Mouse (Mus musculus) heart, embryonic 14.5 days (tissue): ENCODE results near the gene Tmem54. TPM values are rescaled to one million over a fixed set of nuclear protein-coding genes. Genes with fewer than 3 reads are reported as not detected.

Source experiments
- ATAC-seq: fragments of 200-750 bp; cut with Nextera tagmentation; 2 replicates; pipeline ENCODE4 v1.8.0; 2017; ENCODE audit warnings: low read depth, moderate TSS enrichment; ENCODE audit not compliant: insufficient number of reproducible peaks, insufficient read depth, low FRiP score
- H3K27ac ChIP-seq, 2 experiments: fragments of 200-500 bp in 1 of 2; fragments of 300-500 bp in 1 of 2; sonication (generic) in 1 of 2; replicated peaks in 1 of 2; 2 replicates each; pipeline ENCODE4 v1.5.1; 2012 to 2014; ENCODE audit warnings: low read depth in 2 of 2, low read length in 2 of 2, control low read depth in 1 of 2, mild to moderate bottlenecking in 1 of 2, mixed read lengths in 1 of 2; ENCODE audit not compliant: control insufficient read depth in 1 of 2, insufficient read depth in 1 of 2
- H3K27me3 ChIP-seq: fragments of 300-500 bp; sonication (generic); 2 replicates; pipeline ENCODE4 v1.6.1; 2014; ENCODE audit warnings: mild to moderate bottlenecking, low read length, control low read depth; ENCODE audit not compliant: control insufficient read depth, insufficient read depth
- H3K36me3 ChIP-seq: fragments of 300-500 bp; sonication (generic); 2 replicates; pipeline ENCODE4 v1.6.1; 2014; ENCODE audit warnings: mild to moderate bottlenecking, control low read depth, low read length, mixed read lengths; ENCODE audit not compliant: control insufficient read depth, insufficient read depth
- H3K4me1 ChIP-seq, 2 experiments: fragments of 200-500 bp in 1 of 2; fragments of 300-500 bp in 1 of 2; sonication (generic) in 1 of 2; 2 replicates each; pipeline ENCODE4 v1.6.1; 2012 to 2014; ENCODE audit warnings: low read length in 2 of 2, control low read depth in 1 of 2, mixed read lengths in 1 of 2; ENCODE audit not compliant: control insufficient read depth in 2 of 2, insufficient read depth in 2 of 2
- H3K4me2 ChIP-seq: fragments of 300-500 bp; sonication (generic); 2 replicates; pipeline ENCODE4 v1.6.1; 2014; ENCODE audit warnings: mild to moderate bottlenecking, low read length
- H3K4me3 ChIP-seq, 2 experiments: fragments of 200-500 bp in 1 of 2; fragments of 300-500 bp in 1 of 2; sonication (generic) in 1 of 2; 2 replicates each; pipeline ENCODE4 v1.5.1; 2012 to 2014; ENCODE audit warnings: low read length in 2 of 2, mild to moderate bottlenecking in 2 of 2, control low read depth in 1 of 2, low read depth in 1 of 2, moderate library complexity in 1 of 2; ENCODE audit not compliant: control insufficient read depth in 1 of 2, insufficient read depth in 1 of 2
- H3K9ac ChIP-seq: fragments of 300-500 bp; sonication (generic); 2 replicates; pipeline ENCODE4 v1.6.1; 2014; ENCODE audit warnings: mild to moderate bottlenecking, low read length
- H3K9me3 ChIP-seq: fragments of 300-500 bp; sonication (generic); 2 replicates; pipeline ENCODE4 v1.6.1; 2016; ENCODE audit warnings: low read length, control low read depth; ENCODE audit not compliant: control insufficient read depth
- WGBS: fragments of 180-500 bp; shearing (Covaris S2); extraction: QIAGEN DNeasy Blood & Tissue Kit; methylation state at CpG from one replicate; pipeline ENCODE4 v1.1.7; 2014; 5-methylcytosine and 5-hydroxymethylcytosine counted together
- polyA plus RNA-seq: library from polyadenylated mRNA; unstranded; fragments of >200 nt; fragmentation: Nextera tagmentation; extraction: Ambion mirVana; gene quantifications from 2 replicates; pipeline ENCODE4 v1.2.1, GENCODE M21; 2014

Tmem54 gene
- polyA plus RNA-seq, 1 experiment from 2014 or later, result not detected

DNA sequence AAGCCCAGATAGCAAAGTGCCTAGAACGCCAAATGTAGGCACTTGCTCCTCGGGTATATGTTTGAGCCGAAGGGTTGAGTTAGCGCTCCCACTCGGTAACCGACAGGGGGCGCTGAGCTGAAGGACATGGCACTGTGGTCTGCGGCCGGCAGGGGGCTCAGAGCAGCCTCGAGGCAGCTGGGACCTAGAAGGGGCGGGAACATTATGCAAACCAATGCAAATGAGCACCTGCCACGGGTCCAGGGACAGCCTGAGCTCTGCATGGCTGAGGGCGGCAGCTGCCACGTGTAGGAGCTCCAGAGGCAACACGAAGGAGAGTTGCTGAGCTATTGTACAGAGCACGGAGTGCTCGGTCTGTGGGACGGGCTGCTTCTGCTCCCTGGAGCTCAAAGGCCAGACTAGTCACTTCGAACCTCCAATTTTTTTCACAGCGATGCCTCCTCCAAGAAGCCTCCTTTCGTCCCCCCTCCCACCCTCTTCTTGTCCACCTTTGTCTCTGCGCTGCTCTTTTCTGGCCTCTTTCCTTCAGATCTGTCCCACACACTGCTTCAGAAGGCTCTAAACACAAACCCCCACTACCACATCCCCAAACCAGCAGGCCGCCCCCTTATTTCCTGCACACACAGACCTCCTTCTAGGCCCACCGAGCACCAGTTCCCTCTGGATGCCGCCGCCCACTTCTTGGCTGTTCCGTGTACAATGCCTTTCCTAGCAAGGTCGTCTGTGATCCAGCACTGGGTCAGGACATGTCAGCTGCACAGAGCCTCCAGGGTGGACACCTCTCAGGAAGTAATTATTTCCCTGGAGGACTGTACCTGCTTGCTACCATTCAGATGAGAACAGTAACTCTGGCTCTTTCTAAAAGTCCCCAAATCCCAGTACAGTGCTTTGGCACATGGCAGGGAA, 8.0 kb downstream of the Tmem54 start:
- Histone ChIP-seq H3K4me2 (no peak overlapping the region), H3K27me3 (peaks cover 34% of the 10 kb centered on the region), H3K9me3 (no peaks in the 10 kb centered on the region), H3K36me3 (no peaks in the 10 kb centered on the region), H3K4me1 (no peaks in the 10 kb centered on the region), H3K27ac (no peak overlapping the region), H3K9ac (no peak overlapping the region), H3K4me3 (no peak overlapping the region)
- 31% methylated on average over 28 of the region's 28 CpGs for WGBS
- ATAC-seq, result no peak

GRCm38 (mm10) chr4:129116703-129117102, 11.4 kb downstream of the Tmem54 start:
- no peak overlapping the region for H3K4me3 ChIP-seq
- no peaks in the 10 kb centered on the region for H3K36me3 ChIP-seq
- no peaks in the 10 kb centered on the region for H3K9me3 ChIP-seq
- peaks cover 65% of the 10 kb centered on the region for H3K27me3 ChIP-seq
- no peak for ATAC-seq
- H3K4me1 ChIP-seq, result peaks cover 0 to 4% of the 10 kb centered on the region in 2 experiments; a peak in 3 of 4 replicates
- H3K4me2 ChIP-seq, result no peak overlapping the region
- H3K27ac ChIP-seq, result no peak overlapping the region
- H3K9ac ChIP-seq, result no peak overlapping the region
- WGBS, result 88% methylated on average over 8 of the region's 8 CpGs

DNA sequence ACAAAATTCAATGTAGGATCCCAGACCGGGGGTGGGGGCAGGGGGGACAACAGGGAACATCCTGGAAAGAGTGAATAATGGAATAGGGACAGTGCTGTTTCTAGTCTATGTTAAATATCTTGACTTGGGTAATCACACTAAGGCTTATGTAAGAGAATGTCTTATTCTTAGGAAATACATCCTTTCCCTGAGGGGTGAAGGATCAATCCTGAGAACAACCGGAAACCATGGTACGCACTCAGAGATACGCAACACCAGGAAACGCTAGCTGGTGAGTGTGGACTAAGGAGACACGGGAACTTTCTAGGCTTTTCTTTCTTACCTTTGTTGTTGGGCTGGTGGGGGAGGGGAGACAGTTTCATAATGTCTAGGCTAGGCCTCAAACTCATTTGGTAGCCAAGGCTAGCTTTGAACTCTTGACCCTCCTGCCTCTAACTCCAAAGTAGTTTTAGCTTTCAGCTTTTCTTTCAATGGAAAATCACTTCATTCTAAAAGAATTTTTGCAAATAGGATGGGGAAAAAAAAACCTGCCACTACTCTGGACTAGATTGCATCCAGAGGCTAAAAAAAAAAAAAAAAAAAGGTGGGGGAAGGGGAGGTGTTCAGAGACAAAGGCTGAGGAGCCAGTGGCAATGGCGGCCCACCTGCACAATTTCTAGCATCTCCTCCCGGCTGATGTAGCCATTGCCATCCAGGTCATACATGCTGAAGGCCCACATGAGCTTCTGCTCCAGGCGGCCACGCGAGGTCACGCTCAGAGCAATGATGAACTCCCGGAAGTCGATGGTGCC, 12.6 kb downstream of the Tmem54 start:
- Histone ChIP-seq H3K9ac (no peak overlapping the region), H3K27ac (no peak overlapping the region), H3K36me3 (no peaks in the 10 kb centered on the region), H3K9me3 (no peaks in the 10 kb centered on the region), H3K27me3 (peaks cover 72% of the 10 kb centered on the region), H3K4me1 (peaks cover 0 to 4% of the 10 kb centered on the region in 2 experiments; a peak in 3 of 4 replicates), H3K4me3 (no peak overlapping the region), H3K4me2 (no peak overlapping the region)
- no peak for ATAC-seq
- WGBS, result 79% methylated on average over 14 of the region's 14 CpGs

- peaks cover 77% of the 10 kb centered on the region for H3K27me3 ChIP-seq
- 63% methylated on average over 10 of the region's 10 CpGs for WGBS
- no peak overlapping the region for H3K9ac ChIP-seq
- no peak overlapping the region for H3K27ac ChIP-seq
- peaks cover 2 to 5% of the 10 kb centered on the region in 2 experiments; a peak in 3 of 4 replicates for H3K4me1 ChIP-seq
- no peak for ATAC-seq
- no peak overlapping the region for H3K4me2 ChIP-seq
- H3K9me3 ChIP-seq, result no peaks in the 10 kb centered on the region
- H3K4me3 ChIP-seq, result no peak overlapping the region
- no peaks in the 10 kb centered on the region for H3K36me3 ChIP-seq
These were observed 14.4 kb downstream of the Tmem54 start for GRCm38 (mm10) chr4:129119708-129120107.

GRCm38 (mm10) chr4:129120520-129121445, 15.4 kb downstream of the Tmem54 start:
- H3K4me3 ChIP-seq, result peak overlapping the region; percentile 30 to 35; a peak in 3 of 4 replicates
- peaks cover 7 to 9% of the 10 kb centered on the region in 2 experiments for H3K4me1 ChIP-seq
- H3K4me2 ChIP-seq, result peak overlapping the region; percentile 73
- no peaks in the 10 kb centered on the region for H3K9me3 ChIP-seq
- H3K27me3 ChIP-seq, result peaks cover 77% of the 10 kb centered on the region
- under 1% methylated on average over 56 of the region's 59 CpGs for WGBS
- H3K9ac ChIP-seq, result no peak overlapping the region
- 0 out of 2 replicates have a peak, but pooled peaks have one; percentile 28 for ATAC-seq
- no peak overlapping the region for H3K27ac ChIP-seq
- no peaks in the 10 kb centered on the region for H3K36me3 ChIP-seq

DNA sequence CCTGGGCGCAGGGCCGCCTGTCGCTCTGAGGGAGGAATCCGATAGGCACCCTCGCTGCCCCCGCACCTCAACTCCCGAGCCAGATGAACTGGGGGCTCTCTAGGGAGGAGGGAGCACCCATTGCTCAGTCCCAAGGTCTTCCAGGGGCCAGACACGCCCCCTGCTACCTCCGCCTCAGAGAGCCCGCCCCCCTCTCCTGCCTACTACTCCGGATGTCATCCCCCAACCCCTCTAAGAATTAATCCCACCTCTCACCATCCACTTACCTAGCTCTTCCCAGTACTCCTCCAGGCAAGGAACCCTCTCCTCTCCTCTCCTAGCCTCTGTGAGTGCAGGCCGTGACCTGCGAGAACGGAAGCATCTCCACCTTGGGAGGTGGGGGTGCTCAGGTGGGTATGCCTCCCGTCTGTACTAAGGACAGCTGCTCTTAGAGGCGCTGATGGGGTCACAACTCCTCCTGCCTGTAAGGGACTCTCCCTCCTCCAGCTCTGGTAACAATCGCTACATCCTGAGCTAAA, 16.3 kb downstream of the Tmem54 start, which contains the start of gene Hpca:
Gene Hpca, minus strand, starts transcription at position 468 of the 518 bp plus-strand sequence.
- Histone ChIP-seq H3K9ac (no peak within 1 kb of the TSS), H3K27ac (no peak within 1 kb of the TSS), H3K27me3 (peaks cover 78% of the 10 kb centered on the region), H3K9me3 (no peaks in the 10 kb centered on the region), H3K4me3 (peak within 1 kb of the TSS; percentile 30 to 35; a peak in 3 of 4 replicates), H3K36me3 (no peaks in the 10 kb centered on the region), H3K4me2 (peak within 1 kb of the TSS; percentile 73), H3K4me1 (peaks cover 9 to 12% of the 10 kb centered on the region in 2 experiments)
- WGBS, result 2% methylated on average over 16 of the region's 17 CpGs
- ATAC-seq, result no peak
